Mouse (Mus musculus) heart, postnatal 25 days (tissue): ENCODE data around the gene Sowahb. TPM values are rescaled to one million over a fixed set of nuclear protein-coding genes. Genes with fewer than 3 reads are reported as not detected.
A peak's percentile ranks its signal among the peaks of the same experiment; 100 is the strongest.

ENCODE experiments used
- DNase-seq: peaks from one replicate; pipeline ENCODE4 v3.0.0; 2022; ENCODE audit warnings: low spot score
- intact Hi-C: fragments of 180-260 bp; cut with DNase I; formaldehyde crosslinking; loops from one replicate; pipeline ENCODE4 v1.15.1; 2025
- total RNA-seq, 2 experiments: library from RNA; stranded (reverse); gene quantifications; 2 replicates each; pipeline ENCODE4 v1.2.3; 2021

Gene Sowahb
- not detected for total RNA-seq

GRCm38 (mm10) chr5:93044584-93045370 is at the start of gene Sowahb:
Sowahb (minus strand) TSS chr5:93045022.
- DNase-seq, result no peak
- intact Hi-C loops, result loop anchor here (5.0 kb wide), 1 partner anchor 37 kb away; no protein-coding TSS in a partner anchor

GRCm38 (mm10) chr5:93093638-93094527 is 49.1 kb upstream of the Sowahb start:
- DNase-seq, result peak; percentile 19
- intact Hi-C loops, result loop anchor here (2.0 to 5.0 kb wide), 5 partner anchors 33 to 173 kb away; partner anchors contain the start of gene Ccng2

DNA sequence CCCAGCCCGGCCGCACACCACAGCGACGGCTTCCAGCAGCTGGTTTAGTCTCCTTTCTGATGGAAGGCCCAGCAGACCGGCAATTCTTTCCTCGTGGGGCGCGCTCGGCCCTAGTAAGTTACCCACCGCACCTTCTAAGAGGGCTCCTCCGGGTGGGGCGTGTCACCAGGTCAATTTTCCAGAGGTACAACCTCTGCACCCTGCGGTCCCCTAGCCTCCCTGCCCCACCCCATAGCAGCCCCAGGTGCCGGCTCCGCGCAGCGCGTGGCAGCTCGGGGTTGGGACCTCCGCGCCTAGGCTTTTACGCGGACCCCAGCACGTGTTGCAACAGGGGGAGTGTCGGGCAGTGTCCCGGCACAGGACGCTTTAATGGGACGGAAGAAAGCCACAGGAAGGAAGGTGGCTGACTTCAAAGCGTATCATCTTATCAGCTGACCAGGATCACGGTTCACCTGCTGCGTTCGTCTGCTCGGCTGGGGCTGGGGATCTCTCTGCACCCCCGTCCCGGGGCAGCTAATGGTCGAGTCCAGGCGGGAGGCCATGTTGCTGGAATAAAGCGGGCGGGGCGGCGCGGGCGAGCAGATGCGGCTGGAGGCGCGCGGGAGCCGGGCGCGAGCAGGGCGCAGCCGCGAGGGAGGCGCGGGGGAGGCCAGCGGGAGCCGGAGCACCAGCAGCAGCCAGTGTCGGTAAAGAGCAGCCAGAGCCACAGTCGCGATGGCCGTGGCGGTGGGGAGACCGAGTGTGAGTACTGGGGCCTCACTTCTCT is 48.2 kb upstream of the Sowahb start, which contains the start of gene Sept11:
Sept11 (plus strand) TSS at position 581 of the 766 bp plus-strand sequence.
- peak; percentile 89 for DNase-seq
- intact Hi-C loops, result loop anchor here (2.0 to 5.0 kb wide), 5 partner anchors 34 to 174 kb away; partner anchors contain the start of gene Ccng2

GRCm38 (mm10) chr5:93092147-93092781 is 47.4 kb upstream of the Sowahb start:
- intact Hi-C loops, result loop anchor here (2.0 to 5.0 kb wide), 5 partner anchors 35 to 175 kb away; partner anchors contain the start of gene Ccng2
- peak; percentile 16 for DNase-seq

DNA sequence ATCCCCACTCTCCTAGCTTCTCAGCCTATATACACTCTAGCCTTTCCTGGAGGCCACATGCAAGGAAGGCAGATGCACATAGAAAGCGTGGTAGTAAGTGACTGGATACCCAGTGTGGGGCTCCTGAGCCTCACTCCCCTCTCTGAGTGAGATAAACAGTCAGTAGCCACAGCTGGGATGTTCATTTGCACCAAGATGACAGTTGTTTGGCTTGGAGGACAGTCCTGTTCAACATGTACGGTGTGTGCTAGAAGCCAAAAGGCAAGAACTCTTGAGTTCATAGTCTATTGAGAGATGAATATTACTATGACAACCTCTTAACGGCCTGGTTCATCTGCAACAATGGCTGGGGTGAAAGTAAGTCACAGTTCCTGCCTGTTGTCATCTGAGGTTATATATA is 46.4 kb upstream of the Sowahb start:
- intact Hi-C loops, result loop anchor here (5.0 kb wide), 4 partner anchors 36 to 176 kb away; partner anchors contain the start of gene Ccng2
- no peak for DNase-seq

- DNase-seq, result no peak
- intact Hi-C loops, result loop anchor here (2.0 kb wide), 1 partner anchor 77 kb away; no protein-coding TSS in a partner anchor
These were observed 41.1 kb upstream of the Sowahb start for GRCm38 (mm10) chr5:93085900-93086299.

DNA sequence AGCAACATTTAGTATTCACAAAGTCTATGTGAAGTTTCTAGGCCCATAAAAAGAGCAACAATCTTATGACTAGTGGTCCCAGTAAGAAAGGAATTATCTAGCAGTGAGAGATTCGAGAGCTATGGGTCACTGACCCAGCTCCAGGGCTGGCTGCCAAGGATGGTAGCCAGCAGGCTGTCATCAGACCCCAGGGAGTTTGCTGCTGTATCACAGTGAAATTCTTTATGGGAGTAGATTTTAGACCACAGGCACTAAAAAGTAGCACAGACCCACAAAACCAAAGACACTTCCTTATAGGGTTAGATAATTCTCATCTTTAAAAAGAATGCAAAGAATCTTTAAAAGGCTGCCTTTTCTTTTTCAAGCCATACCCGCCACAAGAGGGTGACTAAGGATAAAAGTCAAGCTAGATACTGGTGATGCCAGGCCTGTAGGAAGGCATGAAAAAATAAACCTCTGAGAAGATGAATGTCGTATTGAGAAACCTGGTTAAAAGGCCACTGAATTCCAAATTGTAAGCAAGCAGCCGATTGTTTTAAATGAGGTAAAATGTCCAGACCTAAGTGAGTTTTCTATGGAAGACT is 40.3 kb upstream of the Sowahb start:
- DNase-seq, result no peak
- intact Hi-C loops, result loop anchor here (2.0 kb wide), 1 partner anchor 78 kb away; no protein-coding TSS in a partner anchor

DNA sequence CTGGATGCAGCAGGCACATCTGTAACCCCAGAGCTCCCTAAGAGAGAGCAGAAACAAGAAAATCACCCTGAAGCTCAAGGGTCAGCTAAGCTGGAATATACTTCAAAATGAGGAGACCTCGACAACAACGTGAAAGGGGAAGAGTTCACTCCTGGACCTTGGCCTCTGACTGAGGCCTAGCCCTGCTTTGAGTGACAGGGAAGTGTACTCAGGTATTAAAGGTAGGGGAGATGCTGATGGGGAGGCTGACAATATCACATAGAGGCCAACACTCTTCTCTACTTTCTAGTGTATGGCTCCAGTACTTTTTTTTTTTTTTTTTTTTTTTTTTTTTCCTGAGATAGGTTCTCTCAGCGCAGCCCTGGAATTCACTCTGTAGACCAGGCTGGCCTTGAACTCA is 34.8 kb upstream of the Sowahb start:
- intact Hi-C loops, result no loop called here
- DNase-seq, result no peak

GRCm38 (mm10) chr5:93077661-93078323 is 33.0 kb upstream of the Sowahb start:
- intact Hi-C loops, result no loop called here
- no peak for DNase-seq

- intact Hi-C loops, result no loop called here
- no peak for DNase-seq
These were observed 16.0 kb upstream of the Sowahb start for GRCm38 (mm10) chr5:93060865-93061264.

DNA sequence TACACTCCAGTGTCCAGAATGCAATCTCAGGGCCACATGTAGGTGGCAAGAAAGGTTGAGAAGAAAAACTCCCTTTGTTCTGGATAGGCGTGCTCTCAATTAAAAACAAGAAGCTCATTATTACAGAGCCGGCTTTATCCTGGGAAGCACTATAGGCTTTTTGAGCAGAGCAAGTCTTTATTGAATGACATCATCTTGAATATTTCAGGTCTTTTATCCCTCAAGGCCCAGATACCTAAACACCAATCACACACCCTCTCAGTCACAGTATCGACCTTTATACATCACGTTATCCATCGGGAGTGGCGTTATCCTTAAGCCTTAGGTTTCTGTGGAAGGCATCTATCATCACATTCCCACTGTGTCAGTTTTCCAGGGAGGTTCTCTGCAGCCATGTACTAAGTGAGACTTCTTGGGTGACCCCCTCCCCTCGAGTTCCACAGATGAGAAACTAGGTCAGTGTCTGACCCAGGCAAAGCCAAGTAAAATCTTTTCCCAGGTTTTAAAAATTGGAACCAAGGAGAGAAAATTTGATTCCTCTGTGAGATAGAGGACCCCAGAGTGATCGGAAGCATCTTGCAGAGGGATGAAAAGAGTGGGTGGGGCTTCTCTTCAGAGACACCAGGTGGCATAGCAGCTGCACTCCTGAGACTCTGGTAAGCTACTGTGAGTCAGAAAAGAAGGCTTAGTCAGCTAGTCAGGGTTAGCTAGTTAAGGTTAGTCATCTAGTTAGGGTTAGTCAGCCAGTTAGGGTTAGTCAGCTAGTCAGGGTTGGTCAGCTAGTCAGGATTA is 9.0 kb upstream of the Sowahb start:
- intact Hi-C loops, result loop anchor here (10.0 kb wide), 1 partner anchor 271 kb away; no protein-coding TSS in a partner anchor
- DNase-seq, result no peak

DNA sequence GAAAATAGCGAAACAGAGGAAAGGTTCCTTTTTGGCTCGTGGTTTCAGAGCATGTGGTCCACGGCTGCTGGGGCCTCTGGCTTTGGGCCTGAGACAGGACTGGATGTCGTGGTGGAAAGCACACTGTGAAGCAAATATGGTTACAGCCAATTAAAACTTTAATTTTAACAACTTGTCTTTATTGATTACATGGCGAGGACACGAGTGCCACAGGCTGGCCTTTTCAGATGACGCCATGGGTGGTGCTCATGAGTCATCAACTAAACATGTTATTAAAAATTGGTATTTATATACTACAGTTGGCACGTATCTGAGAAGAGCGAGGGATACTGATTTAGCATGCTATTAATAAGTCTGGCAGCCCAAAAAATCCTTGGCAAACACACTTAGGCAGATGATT is 7.1 kb upstream of the Sowahb start:
- no peak for DNase-seq
- intact Hi-C loops, result loop anchor here (10.0 kb wide), 1 partner anchor 273 kb away; no protein-coding TSS in a partner anchor

DNA sequence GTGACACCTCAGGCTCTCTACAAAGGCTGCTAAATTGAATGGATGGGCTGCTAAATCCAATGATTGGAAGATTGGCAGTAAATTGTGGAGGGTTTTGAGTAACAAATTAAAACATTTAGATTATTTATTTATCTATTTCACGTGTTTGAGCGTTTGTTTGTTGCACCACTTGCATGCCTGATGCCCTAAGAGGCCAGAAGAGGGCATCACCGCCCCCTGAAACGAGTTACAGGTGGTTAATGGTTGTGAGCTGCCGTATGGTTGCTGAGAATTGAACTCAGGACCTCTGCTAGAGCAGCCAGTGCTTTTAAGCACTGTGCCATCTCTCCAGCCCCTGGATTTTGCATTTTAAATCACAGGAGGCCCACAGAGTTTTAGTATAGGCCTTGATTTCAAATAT is 6.2 kb upstream of the Sowahb start:
- intact Hi-C loops, result loop anchor here (10.0 kb wide), 1 partner anchor 274 kb away; no protein-coding TSS in a partner anchor
- DNase-seq, result no peak

DNA sequence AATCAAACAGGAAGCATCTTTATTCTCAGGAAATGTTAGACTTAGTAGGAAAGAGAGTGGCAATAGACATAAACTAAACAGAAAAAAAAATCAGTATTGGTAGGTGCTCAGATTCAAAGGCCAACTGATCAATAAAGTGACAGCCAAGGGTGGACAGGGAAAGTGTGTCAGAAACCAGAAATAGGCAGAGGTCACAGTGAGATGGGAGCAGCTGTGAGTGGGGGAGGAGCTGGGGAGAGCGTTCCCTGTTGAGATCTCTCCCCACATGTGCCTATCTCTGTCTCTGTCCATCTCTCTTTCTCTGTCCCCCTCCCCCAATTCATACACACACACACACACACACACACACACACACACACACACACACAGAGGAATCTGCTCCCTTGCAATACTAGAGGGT is 5.1 kb upstream of the Sowahb start:
- DNase-seq, result no peak
- intact Hi-C loops, result loop anchor here (5.0 to 10.0 kb wide), 2 partner anchors 43 to 275 kb away; no protein-coding TSS in a partner anchor

GRCm38 (mm10) chr5:93048481-93049240 is 3.8 kb upstream of the Sowahb start:
- intact Hi-C loops, result loop anchor here (5.0 kb wide), 1 partner anchor 41 kb away; no protein-coding TSS in a partner anchor
- DNase-seq, result no peak

DNA sequence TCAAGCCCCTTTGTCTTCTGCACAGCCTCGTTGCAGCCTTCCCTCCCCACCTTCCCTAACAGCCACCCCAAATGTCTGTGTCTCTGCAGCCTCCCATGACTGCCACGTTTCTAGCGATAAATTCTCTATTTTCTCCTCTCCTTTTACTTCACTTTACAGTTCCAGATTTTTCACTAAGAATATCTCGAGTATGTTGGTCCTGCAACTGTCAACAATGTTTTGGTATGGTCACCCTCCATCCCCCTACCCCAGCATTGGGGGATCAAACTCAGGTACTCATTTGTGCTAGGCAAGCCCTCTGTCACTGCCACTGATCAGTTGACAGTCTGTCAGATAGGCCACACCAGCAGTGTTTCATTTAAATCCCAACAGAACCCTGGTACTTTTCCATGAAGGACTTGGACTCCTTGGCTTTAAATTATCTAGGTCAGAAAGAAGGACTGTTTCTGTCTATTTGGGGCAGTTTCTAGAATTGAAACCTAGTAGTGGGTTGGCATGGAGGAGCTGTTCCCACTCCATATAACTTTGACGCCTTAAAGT is 1.6 kb upstream of the Sowahb start:
- intact Hi-C loops, result loop anchor here (5.0 kb wide), 1 partner anchor 39 kb away; no protein-coding TSS in a partner anchor
- DNase-seq, result no peak
